Mouse (Mus musculus) lung, adult 2 months (tissue): ENCODE measurements at regions not wholly inside any gene's neighbourhood (a gene's known extent, or its start where the extent isn't known, plus 50 kb on each side); places are given as distances from the start of the nearest gene placed in this dataset.

Experiments used
- CTCF ChIP-seq: fragments of 200-500 bp; IDR thresholded peaks from 2 replicates; pipeline ENCODE4 v1.5.1; 2011; ENCODE audit warnings: mild to moderate bottlenecking, low read length, control low read depth; ENCODE audit not compliant: insufficient read depth
- POLR2A ChIP-seq: fragments of 200-500 bp; IDR thresholded peaks from 2 replicates; pipeline ENCODE4 v1.6.1; 2011; ENCODE audit warnings: low read depth, mild to moderate bottlenecking, control low read depth, low read length, borderline replicate concordance; ENCODE audit errors: extremely low read depth

DNA sequence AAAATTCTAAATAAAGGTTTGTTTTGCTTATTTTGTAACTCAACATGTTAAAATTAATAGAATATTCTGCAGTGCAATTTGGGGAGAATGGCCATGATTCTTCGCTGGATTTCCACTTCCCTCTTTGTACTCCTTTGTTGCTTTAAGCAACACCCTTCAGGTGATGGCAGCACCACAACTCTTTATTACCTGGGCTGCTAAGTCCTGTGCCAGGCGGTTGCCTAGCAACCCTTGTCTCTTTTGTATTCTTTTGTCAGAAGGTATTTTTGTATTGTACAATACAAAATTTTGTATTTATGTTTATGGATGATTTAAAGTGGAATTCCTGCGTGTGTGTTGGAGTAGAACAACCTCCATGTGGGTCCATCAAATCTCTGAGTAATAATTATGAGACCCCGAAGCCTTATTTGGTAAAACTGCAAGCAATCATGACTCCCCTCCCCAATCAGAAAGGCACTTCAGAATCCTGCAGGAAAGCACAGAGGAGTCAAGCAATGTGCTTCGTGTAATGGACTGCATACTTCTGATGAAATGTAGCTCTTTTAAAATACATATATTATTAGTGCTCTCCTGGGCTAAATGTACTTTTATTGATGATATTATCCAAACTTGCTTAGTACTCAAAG lies 144.5 kb upstream of the Fam98a start:
- TF ChIP-seq CTCF (no peak), POLR2A (no peak)
